Mouse (Mus musculus) bone marrow macrophage, adult 2 months (primary cell): ENCODE results near the gene Pxk. TPM values are rescaled to one million over a fixed set of nuclear protein-coding genes. Genes with fewer than 3 reads are reported as not detected.

Experiments used
- H3K27ac ChIP-seq: 2 replicates; pipeline ENCODE4 v1.5.1; 2012; ENCODE audit warnings: low read depth, low read length; ENCODE audit not compliant: insufficient read depth
- H3K4me1 ChIP-seq: 2 replicates; pipeline ENCODE4 v1.6.1; 2012; ENCODE audit warnings: low read length; ENCODE audit not compliant: control insufficient read depth, insufficient read depth
- H3K4me3 ChIP-seq: 2 replicates; pipeline ENCODE4 v1.5.1; 2012; ENCODE audit warnings: mild to moderate bottlenecking, low read length, moderate library complexity; ENCODE audit not compliant: insufficient read depth
- CTCF ChIP-seq: IDR thresholded peaks from 2 replicates; pipeline ENCODE4 v1.5.1; 2012; ENCODE audit warnings: low read depth, mild to moderate bottlenecking, low read length, moderate library complexity
- POLR2A ChIP-seq: IDR thresholded peaks from 2 replicates; pipeline ENCODE4 v1.6.1; 2012; ENCODE audit warnings: mild to moderate bottlenecking, low read depth, low read length, borderline replicate concordance
- polyA plus RNA-seq: library from polyadenylated mRNA; stranded (reverse); fragments of >200 nt; gene quantifications from 2 replicates; pipeline ENCODE4 v1.2.4, GENCODE M21; 2012; ENCODE audit not compliant: missing spikeins, insufficient read depth, insufficient read length

Pxk gene
- polyA plus RNA-seq, 1 experiment: 45.3 TPM

DNA sequence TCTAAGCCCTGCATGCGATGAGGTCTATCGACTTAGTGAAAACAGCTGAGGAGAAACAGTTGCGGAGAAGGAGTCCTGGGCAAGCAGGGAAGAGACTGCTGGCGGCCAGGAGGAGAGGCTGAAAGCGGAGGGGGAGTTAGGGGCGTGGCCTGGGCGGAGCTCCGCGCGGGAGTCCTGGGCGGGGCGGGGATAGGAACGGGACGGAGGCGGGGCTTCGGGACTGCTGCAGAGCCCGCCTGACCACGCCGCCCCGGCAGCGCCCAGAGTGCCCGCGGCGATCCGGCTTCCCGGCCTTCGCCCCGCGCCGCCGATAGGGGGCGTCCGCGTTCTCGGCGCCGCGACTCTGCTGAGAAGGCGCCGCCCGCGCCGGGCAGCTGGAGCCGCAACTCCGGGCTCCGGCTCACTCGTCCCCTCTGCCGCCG lies 115.8 kb downstream of the Pxk start, which contains the start of gene Kctd6:
Kctd6 (plus strand) TSS at position 338 of the 422 bp plus-strand sequence.
- H3K4me1 ChIP-seq: peaks cover 2% of the 10 kb centered on the region; the same call in 1 of the 2 replicates
- TF ChIP-seq CTCF: no peak
- no peak for TF ChIP-seq POLR2A
- peak within 1 kb of the TSS; percentile 98 for H3K4me3 ChIP-seq
- H3K27ac ChIP-seq: peak within 1 kb of the TSS; percentile 65

Other genes with a start within 250 kb of the Pxk start
- gene Gm45521, start 140.9 kb upstream of the Pxk start, polyA plus RNA-seq: not detected in 2 replicates
- gene Dnase1l3, start 103.6 kb upstream of the Pxk start, polyA plus RNA-seq: 0.17 TPM in 1 of 2 replicates, not detected in the other
- 0.54 TPM in 1 of 2 replicates, not detected in the other for gene Abhd6, start 95.3 kb upstream of the Pxk start, polyA plus RNA-seq
- 13.3 and 20.1 TPM in 2 replicates for gene Rpp14, start 17.8 kb upstream of the Pxk start, polyA plus RNA-seq
- 58.0 and 67.2 TPM in 2 replicates for gene Pdhb, start 74.8 kb downstream of the Pxk start, polyA plus RNA-seq
- 13.3 and 15.3 TPM in 2 replicates for gene Kctd6, start 115.9 kb downstream of the Pxk start, polyA plus RNA-seq
- gene Acox2, start 161.1 kb downstream of the Pxk start, polyA plus RNA-seq: not detected in 2 replicates
- gene Fam107a, start 219.8 kb downstream of the Pxk start, polyA plus RNA-seq: not detected in 2 replicates